Mouse (Mus musculus) embryonic fibroblast, embryonic 13.5 days (primary cell): ENCODE results near the gene Nudt3.

Experiments used
- CTCF ChIP-seq: IDR thresholded peaks from 2 replicates; pipeline ENCODE4 v1.5.1; 2011; ENCODE audit warnings: mild to moderate bottlenecking, control low read depth, low read length, moderate library complexity, borderline replicate concordance; ENCODE audit not compliant: insufficient read depth
- POLR2A ChIP-seq: IDR thresholded peaks from 2 replicates; pipeline ENCODE4 v1.6.1; 2011; ENCODE audit warnings: low read depth, mild to moderate bottlenecking, control low read depth, low read length, moderate library complexity

DNA sequence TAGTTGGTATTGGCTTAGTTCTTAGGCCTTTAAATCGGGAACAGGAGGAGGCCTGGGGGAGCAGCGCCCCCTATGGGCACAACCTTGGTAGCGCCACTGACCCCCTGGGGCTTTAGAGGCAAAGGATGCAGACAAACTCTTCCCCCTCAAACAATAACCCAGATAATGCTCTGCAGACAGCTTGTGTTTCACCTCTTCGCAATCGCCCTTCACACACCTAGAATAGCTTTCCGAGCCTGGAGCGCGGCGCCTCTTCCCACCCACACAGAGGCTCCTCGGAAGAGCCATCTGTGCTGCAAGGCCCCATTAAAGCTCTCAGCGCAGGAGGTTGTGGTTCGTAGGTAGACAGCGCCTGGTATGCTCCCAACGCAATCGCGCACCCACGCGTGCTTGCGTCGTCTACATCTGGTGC is 15.6 kb upstream of the Nudt3 start:
- TF ChIP-seq POLR2A, result no peak
- TF ChIP-seq CTCF, result no peak
